Mouse (Mus musculus): Measurements from ENCODE around the gene Myo3b. TPM values are rescaled to one million over a fixed set of nuclear protein-coding genes. Genes with fewer than 3 reads are reported as not detected.
A peak's percentile ranks its signal among the peaks of the same experiment; 100 is the strongest.

Gene Myo3b
- polyA plus RNA-seq, 1 experiment from 2014 or later, result 0.30 TPM

DNA sequence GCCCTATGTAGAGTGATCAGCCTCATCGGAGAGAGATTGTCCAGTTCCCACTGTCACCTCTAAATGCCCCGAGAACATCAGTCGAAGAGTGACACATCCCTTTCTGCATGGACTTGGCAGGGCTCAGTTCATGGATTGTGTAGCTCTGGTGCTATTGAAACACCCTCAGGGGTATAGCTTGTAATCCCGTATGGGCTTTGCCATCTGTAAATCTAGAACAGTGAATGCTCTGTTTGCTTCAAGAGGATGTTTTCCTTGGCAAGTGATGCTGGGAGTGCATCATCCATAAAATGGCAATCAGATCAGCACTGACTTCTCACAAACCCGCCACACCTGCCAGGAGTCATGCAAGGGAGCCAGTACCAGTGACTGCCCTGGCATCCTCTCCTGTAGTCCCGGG lies 380.4 kb downstream of the Myo3b start:
- 70% methylated on average over 6 of the region's 6 CpGs for WGBS
- no peak overlapping the region for H3K27ac ChIP-seq (ENCODE audit: low read depth)
- ATAC-seq (replicated peaks; ENCODE audit: low FRiP score, low TSS enrichment, low read depth), result no peak
- DNase-seq (ENCODE audit: low spot score), result no peak
- H3K4me3 ChIP-seq (ENCODE audit: low read depth, low read length), result no peak overlapping the region
- no peak overlapping the region for H3K9ac ChIP-seq (ENCODE audit: low read length)
- H3K4me2 ChIP-seq (ENCODE audit: low read length), result no peak overlapping the region
- no peaks in the 10 kb centered on the region for H3K36me3 ChIP-seq (ENCODE audit: control insufficient read depth, insufficient read depth, low read length)
- H3K27me3 ChIP-seq (replicated peaks; ENCODE audit: control insufficient read depth, insufficient read depth, low read length), result no peaks in the 10 kb centered on the region
- H3K4me1 ChIP-seq (replicated peaks; ENCODE audit: control insufficient read depth, insufficient read depth, low read length), result no peaks in the 10 kb centered on the region
- H3K9me3 ChIP-seq (ENCODE audit: control insufficient read depth, low read length), result no peaks in the 10 kb centered on the region

DNA sequence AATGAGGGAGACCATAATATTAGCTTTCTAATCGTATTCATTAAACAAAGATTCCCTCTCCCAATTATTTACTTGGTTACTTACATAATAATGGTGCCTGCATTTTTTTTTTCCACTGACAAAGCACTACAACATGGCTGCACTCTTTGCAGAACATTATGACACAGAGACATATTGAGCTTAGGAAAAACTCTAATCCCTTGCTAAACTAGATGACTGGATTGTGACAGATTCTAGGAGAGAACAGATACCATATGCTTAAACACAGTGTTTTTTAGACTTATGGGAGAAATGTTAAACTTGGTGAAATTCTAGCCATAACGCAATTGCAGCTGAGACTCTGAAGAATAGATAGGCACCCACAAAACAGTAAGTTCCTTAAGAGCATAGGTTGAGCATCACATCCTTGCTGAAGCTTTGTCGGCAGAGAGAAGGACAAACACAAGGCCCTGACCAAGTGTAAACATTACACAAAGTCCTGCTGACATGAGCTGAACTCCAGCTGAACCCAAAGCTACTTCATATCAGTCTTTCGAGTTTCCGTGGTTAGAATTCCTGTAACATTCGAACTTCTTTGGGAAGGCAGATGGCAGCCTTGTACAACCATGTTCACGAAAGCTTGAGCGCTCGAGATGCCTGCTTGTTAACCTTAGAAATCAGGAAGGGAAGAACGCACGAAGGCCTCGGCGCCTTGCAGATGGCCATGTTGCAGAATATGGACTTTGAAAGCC lies 382.4 kb downstream of the Myo3b start:
- Histone ChIP-seq H3K27ac (ENCODE audit: low read depth) (0 out of 2 replicates have a peak overlapping the region, but pooled peaks have one; percentile 34), H3K9me3 (ENCODE audit: control insufficient read depth, low read length) (no peaks in the 10 kb centered on the region), H3K4me3 (ENCODE audit: low read depth, low read length) (no peak overlapping the region), H3K4me2 (ENCODE audit: low read length) (no peak overlapping the region), H3K4me1 (replicated peaks; ENCODE audit: control insufficient read depth, insufficient read depth, low read length) (no peaks in the 10 kb centered on the region), H3K36me3 (ENCODE audit: control insufficient read depth, insufficient read depth, low read length) (no peaks in the 10 kb centered on the region), H3K9ac (ENCODE audit: low read length) (no peak overlapping the region), H3K27me3 (replicated peaks; ENCODE audit: control insufficient read depth, insufficient read depth, low read length) (no peaks in the 10 kb centered on the region)
- WGBS, result 57% methylated on average over 13 of the region's 13 CpGs
- ATAC-seq (replicated peaks; ENCODE audit: low FRiP score, low TSS enrichment, low read depth), result no peak
- DNase-seq (ENCODE audit: low spot score), result no peak

DNA sequence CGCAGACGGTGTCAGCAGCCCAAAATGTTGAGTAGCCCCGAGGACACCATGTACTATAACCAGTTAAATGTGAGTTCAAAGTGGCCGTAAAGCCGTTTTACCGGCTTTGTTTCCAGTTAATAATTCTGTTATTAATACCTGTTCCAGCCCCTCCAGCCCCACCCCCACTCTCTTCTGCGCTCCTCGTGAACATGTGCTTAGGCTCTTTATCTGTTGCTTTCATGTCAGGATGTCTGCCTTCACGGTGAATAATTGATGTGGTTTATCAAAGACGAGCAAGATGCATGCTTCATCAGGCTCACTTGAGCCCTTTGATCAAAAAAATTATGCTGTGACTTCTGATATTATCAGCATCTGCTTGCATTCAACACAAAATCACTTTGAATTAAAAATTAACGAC lies 386.7 kb downstream of the Myo3b start:
- 50% methylated on average over 11 of the region's 11 CpGs for WGBS
- no peaks in the 10 kb centered on the region for H3K9me3 ChIP-seq (ENCODE audit: control insufficient read depth, low read length)

DNA sequence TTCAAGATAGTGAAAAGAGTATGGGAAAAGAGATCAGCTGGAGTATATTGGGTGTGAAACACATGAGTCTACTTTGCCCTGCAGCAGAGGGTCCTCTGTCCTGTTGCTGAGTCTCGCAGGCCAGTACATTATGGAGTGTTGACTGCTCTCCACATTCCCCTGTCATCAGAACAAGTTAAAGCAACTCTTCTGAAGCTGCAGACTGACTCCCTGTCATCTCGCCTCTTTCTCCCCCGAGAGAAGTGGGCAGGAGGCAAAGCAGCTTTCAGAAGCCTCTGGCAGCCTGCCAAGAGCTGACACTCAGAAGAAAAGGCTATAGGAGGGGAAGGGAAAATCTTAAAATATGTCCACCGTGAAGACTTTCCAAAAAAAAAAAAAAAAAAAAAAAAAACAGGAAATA lies 404.1 kb downstream of the Myo3b start:
- H3K4me1 ChIP-seq (replicated peaks; ENCODE audit: control insufficient read depth, insufficient read depth, low read length), result 0 out of 2 replicates have a peak, but pooled peaks cover 4% of the 10 kb centered on the region
- H3K27me3 ChIP-seq (replicated peaks; ENCODE audit: control insufficient read depth, insufficient read depth, low read length), result peaks cover 3% of the 10 kb centered on the region; the same call in 1 of the 2 replicates
- no peak overlapping the region for H3K4me3 ChIP-seq (ENCODE audit: low read depth, low read length)
- H3K9me3 ChIP-seq (ENCODE audit: control insufficient read depth, low read length), result no peaks in the 10 kb centered on the region
- peak; percentile 65 for DNase-seq (ENCODE audit: low spot score)
- peak overlapping the region; percentile 41 for H3K4me2 ChIP-seq (ENCODE audit: low read length)
- no peak for ATAC-seq (replicated peaks; ENCODE audit: low FRiP score, low TSS enrichment, low read depth)
- H3K27ac ChIP-seq (ENCODE audit: low read depth), result no peak overlapping the region
- H3K36me3 ChIP-seq (ENCODE audit: control insufficient read depth, insufficient read depth, low read length), result no peaks in the 10 kb centered on the region
- 10% methylated on average over 4 of the region's 4 CpGs for WGBS
- H3K9ac ChIP-seq (ENCODE audit: low read length), result no peak overlapping the region

More for the DNA sequence above, 386.7 kb downstream of the Myo3b start:
- Histone ChIP-seq H3K36me3 (ENCODE audit: control insufficient read depth, insufficient read depth, low read length) (no peaks in the 10 kb centered on the region), H3K27me3 (replicated peaks; ENCODE audit: control insufficient read depth, insufficient read depth, low read length) (no peaks in the 10 kb centered on the region), H3K9ac (ENCODE audit: low read length) (no peak overlapping the region), H3K4me3 (ENCODE audit: low read depth, low read length) (no peak overlapping the region), H3K27ac (ENCODE audit: low read depth) (no peak overlapping the region), H3K4me2 (ENCODE audit: low read length) (no peak overlapping the region), H3K4me1 (replicated peaks; ENCODE audit: control insufficient read depth, insufficient read depth, low read length) (no peaks in the 10 kb centered on the region)
- no peak for DNase-seq (ENCODE audit: low spot score)
- ATAC-seq (replicated peaks; ENCODE audit: low FRiP score, low TSS enrichment, low read depth), result no peak

DNA sequence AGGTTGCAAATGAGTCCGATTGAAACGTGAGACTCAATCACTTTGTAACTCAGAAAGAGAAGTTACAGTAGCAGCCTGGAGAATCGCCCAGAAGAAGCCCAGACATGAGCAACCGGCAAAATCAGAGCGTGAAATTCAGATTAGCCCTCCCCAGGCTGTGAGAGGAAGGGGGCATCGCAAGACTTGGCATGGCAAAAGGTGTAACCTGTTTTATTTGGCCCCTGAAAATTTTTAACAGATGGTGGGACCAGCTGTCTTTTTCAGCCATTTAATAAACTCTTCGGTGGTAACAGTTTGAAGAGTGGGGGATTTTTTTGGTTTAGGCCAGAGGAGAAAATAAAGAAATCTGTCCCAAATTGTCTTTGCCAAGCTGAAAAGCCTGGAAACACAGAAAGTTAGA lies 405.2 kb downstream of the Myo3b start:
- Histone ChIP-seq H3K9me3 (ENCODE audit: control insufficient read depth, low read length) (no peaks in the 10 kb centered on the region), H3K9ac (ENCODE audit: low read length) (no peak overlapping the region), H3K4me1 (replicated peaks; ENCODE audit: control insufficient read depth, insufficient read depth, low read length) (0 out of 2 replicates have a peak, but pooled peaks cover 4% of the 10 kb centered on the region), H3K27ac (ENCODE audit: low read depth) (no peak overlapping the region), H3K4me2 (ENCODE audit: low read length) (peak overlapping the region; percentile 41), H3K27me3 (replicated peaks; ENCODE audit: control insufficient read depth, insufficient read depth, low read length) (peaks cover 3% of the 10 kb centered on the region; the same call in 1 of the 2 replicates), H3K36me3 (ENCODE audit: control insufficient read depth, insufficient read depth, low read length) (no peaks in the 10 kb centered on the region), H3K4me3 (ENCODE audit: low read depth, low read length) (no peak overlapping the region)
- no peak for DNase-seq (ENCODE audit: low spot score)
- 15% methylated on average over 7 of the region's 7 CpGs for WGBS
- ATAC-seq (replicated peaks; ENCODE audit: low FRiP score, low TSS enrichment, low read depth), result no peak

DNA sequence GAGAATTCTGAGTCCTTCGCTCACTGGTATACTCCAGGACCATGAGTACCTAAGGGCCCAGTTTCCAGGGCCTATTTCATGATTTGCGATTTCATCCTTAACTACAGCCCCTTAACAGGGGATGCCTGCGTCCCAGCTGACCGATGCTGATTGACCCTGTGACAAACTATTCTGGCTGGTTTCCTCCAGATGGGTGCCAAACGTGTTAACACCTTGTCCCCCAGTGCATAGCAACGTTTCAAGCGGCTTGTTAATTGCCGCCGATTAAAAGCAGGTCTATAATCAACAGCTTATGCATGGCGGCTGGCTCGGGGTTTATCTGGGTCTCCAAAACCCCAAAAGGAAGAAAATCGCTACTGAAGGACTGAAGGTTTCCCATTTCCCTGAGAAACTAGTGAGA lies 417.3 kb downstream of the Myo3b start:
- H3K4me2 ChIP-seq (ENCODE audit: low read length), result peak overlapping the region; percentile 54
- 9% methylated on average over 12 of the region's 12 CpGs for WGBS
- no peaks in the 10 kb centered on the region for H3K36me3 ChIP-seq (ENCODE audit: control insufficient read depth, insufficient read depth, low read length)
- H3K4me3 ChIP-seq (ENCODE audit: low read depth, low read length), result peak overlapping the region; percentile 23; the same call in 1 of the 2 replicates
- H3K27me3 ChIP-seq (replicated peaks; ENCODE audit: control insufficient read depth, insufficient read depth, low read length), result no peaks in the 10 kb centered on the region
- no peaks in the 10 kb centered on the region; the same call in 1 of the 2 replicates for H3K4me1 ChIP-seq (replicated peaks; ENCODE audit: control insufficient read depth, insufficient read depth, low read length)
- no peaks in the 10 kb centered on the region for H3K9me3 ChIP-seq (ENCODE audit: control insufficient read depth, low read length)
- H3K27ac ChIP-seq (ENCODE audit: low read depth), result no peak overlapping the region
- DNase-seq (ENCODE audit: low spot score) (peak; percentile 56), ATAC-seq (replicated peaks; ENCODE audit: low FRiP score, low TSS enrichment, low read depth) (no peak)
- H3K9ac ChIP-seq (ENCODE audit: low read length), result no peak overlapping the region

- DNase-seq (ENCODE audit: low spot score) (no peak), ATAC-seq (replicated peaks; ENCODE audit: low FRiP score, low TSS enrichment, low read depth) (no peak)
- Histone ChIP-seq H3K27ac (ENCODE audit: low read depth) (no peak overlapping the region), H3K4me3 (ENCODE audit: low read depth, low read length) (no peak overlapping the region), H3K27me3 (replicated peaks; ENCODE audit: control insufficient read depth, insufficient read depth, low read length) (0 out of 2 replicates have a peak, but pooled peaks cover 5% of the 10 kb centered on the region), H3K9ac (ENCODE audit: low read length) (no peak overlapping the region), H3K4me1 (replicated peaks; ENCODE audit: control insufficient read depth, insufficient read depth, low read length) (no peaks in the 10 kb centered on the region), H3K36me3 (ENCODE audit: control insufficient read depth, insufficient read depth, low read length) (no peaks in the 10 kb centered on the region), H3K9me3 (ENCODE audit: control insufficient read depth, low read length) (no peaks in the 10 kb centered on the region), H3K4me2 (ENCODE audit: low read length) (no peak overlapping the region)
- WGBS, result 90% methylated on average over 1 of the region's 1 CpGs
Measured at GRCm38 (mm10) chr2:70463606-70464005, 424.7 kb downstream of the Myo3b start.

- Histone ChIP-seq H3K4me3 (ENCODE audit: low read depth, low read length) (no peak overlapping the region), H3K36me3 (ENCODE audit: control insufficient read depth, insufficient read depth, low read length) (no peaks in the 10 kb centered on the region), H3K27me3 (replicated peaks; ENCODE audit: control insufficient read depth, insufficient read depth, low read length) (peaks cover 75% of the 10 kb centered on the region), H3K4me2 (ENCODE audit: low read length) (no peak overlapping the region), H3K27ac (ENCODE audit: low read depth) (no peak overlapping the region), H3K9me3 (ENCODE audit: control insufficient read depth, low read length) (no peaks in the 10 kb centered on the region), H3K9ac (ENCODE audit: low read length) (no peak overlapping the region), H3K4me1 (replicated peaks; ENCODE audit: control insufficient read depth, insufficient read depth, low read length) (peaks cover 15% of the 10 kb centered on the region)
- DNase-seq (ENCODE audit: low spot score), result no peak
- 17% methylated on average over 5 of the region's 5 CpGs for WGBS
- no peak for ATAC-seq (replicated peaks; ENCODE audit: low FRiP score, low TSS enrichment, low read depth)
Measured at GRCm38 (mm10) chr2:70471136-70471535, 432.2 kb downstream of the Myo3b start.
